Mouse (Mus musculus) G1E (cell line): ENCODE results near the gene Mef2a.

Experiments used
- CTCF ChIP-seq: IDR thresholded peaks from 2 replicates; pipeline ENCODE4 v1.5.1; 2012; ENCODE audit warnings: low read depth, low read length, inconsistent platforms, mixed read lengths
- GATA2 ChIP-seq: IDR thresholded peaks from 2 replicates; pipeline ENCODE4 v1.6.1; 2012; ENCODE audit warnings: low read depth, low read length, inconsistent platforms, borderline replicate concordance
- POLR2AphosphoS5 ChIP-seq: IDR thresholded peaks from 2 replicates; pipeline ENCODE4 v1.6.1; 2012; ENCODE audit warnings: low read depth, low read length, inconsistent platforms; ENCODE audit not compliant: insufficient replicate concordance
- TAL1 ChIP-seq: conservative IDR thresholded peaks from 2 replicates; pipeline ENCODE4 v1.6.1; 2012; ENCODE audit warnings: low read depth, low read length, inconsistent platforms, mixed read lengths

DNA sequence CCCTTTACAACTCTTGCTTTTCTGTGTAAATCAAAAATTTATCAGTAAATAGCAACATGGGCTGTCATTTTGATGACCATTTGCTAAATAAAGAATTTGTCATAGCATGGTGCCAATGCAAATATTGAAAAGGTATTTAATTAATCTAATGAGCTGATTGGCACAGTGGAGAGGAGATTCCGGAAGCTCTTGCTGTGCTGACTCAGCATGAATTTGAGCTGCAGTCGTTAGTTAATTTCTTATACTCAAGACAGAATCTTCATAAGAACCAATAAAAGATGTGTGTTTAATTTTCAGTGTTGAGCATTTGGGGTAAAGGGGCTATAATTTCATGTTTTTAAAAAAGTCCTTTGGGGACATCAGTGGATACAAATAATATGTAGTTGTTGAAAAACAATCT, 31.5 kb upstream of the Mef2a start:
- TF ChIP-seq POLR2AphosphoS5 (no peak), CTCF (no peak), TAL1 (no peak), GATA2 (no peak)
